Mouse (Mus musculus) gastrocnemius, adult 8-10 months (tissue): Measurements from ENCODE around the gene Rbpjl. TPM values are rescaled to one million over a fixed set of nuclear protein-coding genes. Genes with fewer than 3 reads are reported as not detected.
A peak's percentile ranks its signal among the peaks of the same experiment; 100 is the strongest.

Experiments
- DNase-seq, 2 experiments: peaks; one replicate each; pipeline ENCODE4 v3.0.0; 2022; ENCODE audit warnings: low spot score in 2 of 2
- total RNA-seq, 4 experiments: library from RNA; stranded (reverse); gene quantifications; 2 replicates each; pipeline ENCODE4 v1.2.4; 2022

Gene Rbpjl
- total RNA-seq: not detected

GRCm38 (mm10) chr2:164402906-164403305 lies at the start of gene Rbpjl:
TSS of gene Rbpjl (plus strand) at chr2:164403141.
- DNase-seq: peak; percentile 42 to 55

- DNase-seq: no peak
These were observed 49.6 kb upstream of the Rbpjl start for GRCm38 (mm10) chr2:164353356-164353755.

GRCm38 (mm10) chr2:164356177-164356967 lies 46.6 kb upstream of the Rbpjl start:
- DNase-seq: no peak

- no peak for DNase-seq
These were observed 44.6 kb upstream of the Rbpjl start for GRCm38 (mm10) chr2:164358373-164358772.

- DNase-seq: no peak
These were observed 43.9 kb upstream of the Rbpjl start for GRCm38 (mm10) chr2:164359031-164359430.

GRCm38 (mm10) chr2:164359668-164360067 lies 43.3 kb upstream of the Rbpjl start:
- DNase-seq: no peak

GRCm38 (mm10) chr2:164360974-164361657 lies 41.8 kb upstream of the Rbpjl start:
- no peak for DNase-seq

- DNase-seq: no peak
These were observed 36.0 kb upstream of the Rbpjl start for GRCm38 (mm10) chr2:164366947-164367346.

- no peak for DNase-seq
These were observed 34.3 kb upstream of the Rbpjl start for GRCm38 (mm10) chr2:164368620-164369105.

GRCm38 (mm10) chr2:164371371-164371770 lies 31.6 kb upstream of the Rbpjl start:
- DNase-seq: no peak

- no peak for DNase-seq
These were observed 30.4 kb upstream of the Rbpjl start for GRCm38 (mm10) chr2:164372408-164373053.

GRCm38 (mm10) chr2:164373187-164373586 lies 29.8 kb upstream of the Rbpjl start:
- no peak for DNase-seq

GRCm38 (mm10) chr2:164377478-164378426 lies 25.2 kb upstream of the Rbpjl start:
- no peak for DNase-seq

- no peak for DNase-seq
These were observed 21.2 kb upstream of the Rbpjl start for GRCm38 (mm10) chr2:164381726-164382125.

GRCm38 (mm10) chr2:164382971-164383370 lies 20.0 kb upstream of the Rbpjl start:
- DNase-seq: no peak

GRCm38 (mm10) chr2:164383656-164384399 lies 19.1 kb upstream of the Rbpjl start:
- no peak for DNase-seq

GRCm38 (mm10) chr2:164385927-164386763 lies 16.8 kb upstream of the Rbpjl start:
- no peak for DNase-seq

- DNase-seq: no peak
These were observed 16.0 kb upstream of the Rbpjl start for GRCm38 (mm10) chr2:164386953-164387352.

- DNase-seq: no peak
These were observed 13.9 kb upstream of the Rbpjl start, which contains the start of gene Slpi for GRCm38 (mm10) chr2:164389020-164389419. TSS of gene Slpi (minus strand) at chr2:164389095.
